Mouse (Mus musculus) gastrocnemius, adult 18-20 months (tissue): ENCODE results near the gene Gpr153. TPM values are rescaled to one million over a fixed set of nuclear protein-coding genes. Genes with fewer than 3 reads are reported as not detected.
A peak's percentile ranks its signal among the peaks of the same experiment; 100 is the strongest.

Experiments used
- DNase-seq: peaks from one replicate; pipeline ENCODE4 v3.0.0; 2021; ENCODE audit warnings: low spot score
- total RNA-seq, 2 experiments: library from RNA; stranded (reverse); gene quantifications; 2 replicates each; pipeline ENCODE4 v1.2.3; 2021

The Gpr153 gene
- total RNA-seq, 2 experiments from 2014 or later = 3.4 to 4.5 TPM

- no peak for DNase-seq
These were observed 9.0 kb upstream of the Gpr153 start for GRCm38 (mm10) chr4:152264867-152265568.

GRCm38 (mm10) chr4:152265791-152266190 is 8.2 kb upstream of the Gpr153 start:
- DNase-seq = no peak

GRCm38 (mm10) chr4:152266236-152266895 is 7.7 kb upstream of the Gpr153 start:
- DNase-seq = peak; percentile 79

- DNase-seq = peak; percentile 73
These were observed 6.2 kb upstream of the Gpr153 start for GRCm38 (mm10) chr4:152267748-152268369.

GRCm38 (mm10) chr4:152269967-152270366 is 4.1 kb upstream of the Gpr153 start:
- DNase-seq = no peak

GRCm38 (mm10) chr4:152270599-152270998 is 3.4 kb upstream of the Gpr153 start:
- DNase-seq = no peak

- no peak for DNase-seq
These were observed 2.7 kb upstream of the Gpr153 start for GRCm38 (mm10) chr4:152271334-152271733.

GRCm38 (mm10) chr4:152272006-152272405 is 2.0 kb upstream of the Gpr153 start:
- no peak for DNase-seq

GRCm38 (mm10) chr4:152272449-152273049 is 1.5 kb upstream of the Gpr153 start:
- peak; percentile 83 for DNase-seq

- DNase-seq = no peak
These were observed 841 bp upstream of the Gpr153 start for GRCm38 (mm10) chr4:152273191-152273590.

- DNase-seq = peak; percentile 46
These were observed 674 bp downstream of the Gpr153 start for GRCm38 (mm10) chr4:152274681-152275131.

- DNase-seq = no peak
These were observed 2.6 kb downstream of the Gpr153 start for GRCm38 (mm10) chr4:152276389-152277347.

- DNase-seq = no peak
These were observed 3.9 kb downstream of the Gpr153 start for GRCm38 (mm10) chr4:152277916-152278315.

GRCm38 (mm10) chr4:152278986-152279385 is 5.0 kb downstream of the Gpr153 start:
- DNase-seq = no peak

GRCm38 (mm10) chr4:152281601-152282000 is 7.6 kb downstream of the Gpr153 start:
- no peak for DNase-seq

GRCm38 (mm10) chr4:152282721-152283120 is 8.7 kb downstream of the Gpr153 start:
- DNase-seq = no peak

GRCm38 (mm10) chr4:152283186-152283950 is 9.3 kb downstream of the Gpr153 start:
- peak; percentile 81 for DNase-seq

- DNase-seq = peak; percentile 78
These were observed 11.5 kb downstream of the Gpr153 start for GRCm38 (mm10) chr4:152285505-152285904.

GRCm38 (mm10) chr4:152286183-152286582 is 12.2 kb downstream of the Gpr153 start:
- DNase-seq = no peak

- DNase-seq = peak; percentile 52
These were observed 12.9 kb downstream of the Gpr153 start for GRCm38 (mm10) chr4:152286887-152287286.
